Mouse (Mus musculus): ENCODE data around the gene Aqp9. TPM values are rescaled to one million over a fixed set of nuclear protein-coding genes. Genes with fewer than 3 reads are reported as not detected.

Aqp9 gene
- total and polyA plus RNA-seq, 3 experiments, result 0.08 TPM; not detected in 2

GRCm38 (mm10) chr9:71198826-71199225 lies 30.3 kb upstream of the Aqp9 start:
- dilution Hi-C loops (cut with MboI; ENCODE audit: extremely low pct_ligation_motif_present, extremely low pct_unique_long_range_greater_than_20kb, low sequenced_read_pairs), result no loop called here
- in situ Hi-C loops (cut with MboI; ENCODE audit: low pct_ligation_motif_present, low pct_unique_long_range_greater_than_20kb, low sequenced_read_pairs), result no loop called here
- Histone ChIP-seq H3K79me2 (replicated peaks; ENCODE audit: control insufficient read depth, extremely low read depth, insufficient read depth, poor library complexity, severe bottlenecking) (no peaks in the 10 kb centered on the region), H3K9ac (ENCODE audit: insufficient read depth, low read depth) (no peak overlapping the region), H3K4me2 (ENCODE audit: insufficient read depth, low read depth, poor library complexity, severe bottlenecking) (no peak overlapping the region), H3K36me3 (replicated peaks in 1 of 2; ENCODE audit: control insufficient read depth in 1 of 2, insufficient read depth in 1 of 2, low read length in 1 of 2) (no peaks in the 10 kb centered on the region), H3K9me3 (replicated peaks; ENCODE audit: low read length) (no peaks in the 10 kb centered on the region), H3K27me3 (replicated peaks) (no peaks in the 10 kb centered on the region), H3K27ac (ENCODE audit: insufficient read depth, low read depth) (no peak overlapping the region), H3K4me3 (replicated peaks in 1 of 3; ENCODE audit: low read depth in 2 of 3, low read length in 2 of 3, poor library complexity in 1 of 3) (no peak overlapping the region), H3K4me1 (ENCODE audit: control insufficient read depth in 1 of 2, insufficient read depth in 2 of 2) (no peaks in the 10 kb centered on the region)
- no peak for DNase-seq (ENCODE audit: extremely low read depth)
- TF ChIP-seq CHD2 (IDR thresholded peaks at IDR 0.05; ENCODE audit: low read length) (no peak), ZC3H11A (IDR thresholded peaks at IDR 0.05; ENCODE audit: low read depth, low read length) (no peak), SMC3 (IDR thresholded peaks at IDR 0.05; ENCODE audit: low read depth, low read length) (no peak), USF1 (IDR thresholded peaks at IDR 0.05; ENCODE audit: low read depth, low read length) (no peak), KAT2A (IDR thresholded peaks at IDR 0.05; ENCODE audit: insufficient replicate concordance, low read length) (no peak), MYC (IDR thresholded peaks at IDR 0.05; ENCODE audit: low read depth, low read length) (no peak), NRF1 (IDR thresholded peaks at IDR 0.05; ENCODE audit: low read depth, low read length) (no peak), ELF1 (IDR thresholded peaks at IDR 0.05; ENCODE audit: low read depth, low read length) (no peak), E2F4 (IDR thresholded peaks at IDR 0.05; ENCODE audit: insufficient replicate concordance, low read depth, low read length) (no peak), MAZ (IDR thresholded peaks at IDR 0.05; ENCODE audit: low read depth, low read length) (no peak), BHLHE40 (IDR thresholded peaks at IDR 0.05; ENCODE audit: low read depth, low read length) (no peak), TBP (conservative IDR thresholded peaks at IDR 0.05; ENCODE audit: low read depth, low read length) (no peak), POLR2AphosphoS2 (IDR thresholded peaks at IDR 0.05; ENCODE audit: low read depth, low read length) (no peak), RCOR1 (conservative IDR thresholded peaks at IDR 0.05; ENCODE audit: low read depth, low read length) (no peak), NELFE (IDR thresholded peaks at IDR 0.05; ENCODE audit: low read depth, low read length) (no peak)

- Histone ChIP-seq H3K27me3 (replicated peaks) (no peaks in the 10 kb centered on the region), H3K4me3 (replicated peaks in 1 of 3; ENCODE audit: low read depth in 2 of 3, low read length in 2 of 3, poor library complexity in 1 of 3) (no peak overlapping the region), H3K27ac (ENCODE audit: insufficient read depth, low read depth) (no peak overlapping the region), H3K4me2 (ENCODE audit: insufficient read depth, low read depth, poor library complexity, severe bottlenecking) (peak overlapping the region; percentile 65), H3K9me3 (replicated peaks; ENCODE audit: low read length) (no peaks in the 10 kb centered on the region), H3K9ac (ENCODE audit: insufficient read depth, low read depth) (peak overlapping the region; percentile 41; the same call in 1 of the 2 replicates), H3K79me2 (replicated peaks; ENCODE audit: control insufficient read depth, extremely low read depth, insufficient read depth, poor library complexity, severe bottlenecking) (no peaks in the 10 kb centered on the region), H3K36me3 (replicated peaks in 1 of 2; ENCODE audit: control insufficient read depth in 1 of 2, insufficient read depth in 1 of 2, low read length in 1 of 2) (no peaks in the 10 kb centered on the region), H3K4me1 (ENCODE audit: control insufficient read depth in 1 of 2, insufficient read depth in 2 of 2) (peaks cover 2 to 15% of the 10 kb centered on the region in 2 experiments; a peak in 3 of 4 replicates)
- in situ Hi-C loops (cut with MboI; ENCODE audit: low pct_ligation_motif_present, low pct_unique_long_range_greater_than_20kb, low sequenced_read_pairs), result loop anchor here (10.0 kb wide), 1 partner anchor 54 kb away; no protein-coding TSS in a partner anchor
- TF ChIP-seq CTCF (conservative IDR thresholded peaks at IDR 0.05 in 1 of 2, IDR thresholded peaks at IDR 0.05 in 1 of 2; ENCODE audit: low read depth in 2 of 2, low read length in 2 of 2), result peak; percentile 66 to 85
- TF ChIP-seq SMC3 (IDR thresholded peaks at IDR 0.05; ENCODE audit: low read depth, low read length), result peak; percentile 75
- TF ChIP-seq USF1 (IDR thresholded peaks at IDR 0.05; ENCODE audit: low read depth, low read length), result no peak
- peak; percentile 61 for TF ChIP-seq RAD21 (IDR thresholded peaks at IDR 0.05; ENCODE audit: low read depth, low read length)
- no peak for TF ChIP-seq ZKSCAN1 (IDR thresholded peaks at IDR 0.05; ENCODE audit: borderline replicate concordance, low read depth, low read length)
- TF ChIP-seq SIN3A (IDR thresholded peaks at IDR 0.05; ENCODE audit: low read length), result no peak
- no peak for TF ChIP-seq ETS1 (conservative IDR thresholded peaks at IDR 0.05; ENCODE audit: low read depth, low read length)
- TF ChIP-seq KAT2A (IDR thresholded peaks at IDR 0.05; ENCODE audit: insufficient replicate concordance, low read length), result no peak
- peak; percentile 81 for DNase-seq (ENCODE audit: extremely low read depth)
- dilution Hi-C loops (cut with MboI; ENCODE audit: extremely low pct_ligation_motif_present, extremely low pct_unique_long_range_greater_than_20kb, low sequenced_read_pairs), result no loop called here
Measured at GRCm38 (mm10) chr9:71188647-71189415, 20.3 kb upstream of the Aqp9 start.

Data from CH12.LX (cell line).